Mouse (Mus musculus) brain, embryonic 14.5 days (tissue): Measurements from ENCODE around the gene Olfr287.

Source experiments
- CTCF ChIP-seq: fragments of 200-500 bp; IDR thresholded peaks from 2 replicates; pipeline ENCODE4 v1.5.1; 2012; ENCODE audit warnings: inconsistent platforms, mild to moderate bottlenecking, moderate library complexity, borderline replicate concordance; ENCODE audit not compliant: insufficient read depth, insufficient read length; ENCODE audit errors: extremely low read depth
- POLR2A ChIP-seq: fragments of 200-500 bp; IDR thresholded peaks from 2 replicates; pipeline ENCODE4 v1.6.1; 2012; ENCODE audit warnings: mild to moderate bottlenecking, inconsistent platforms, borderline replicate concordance; ENCODE audit not compliant: poor library complexity, insufficient read depth, insufficient read length, severe bottlenecking; ENCODE audit errors: extremely low read depth

DNA sequence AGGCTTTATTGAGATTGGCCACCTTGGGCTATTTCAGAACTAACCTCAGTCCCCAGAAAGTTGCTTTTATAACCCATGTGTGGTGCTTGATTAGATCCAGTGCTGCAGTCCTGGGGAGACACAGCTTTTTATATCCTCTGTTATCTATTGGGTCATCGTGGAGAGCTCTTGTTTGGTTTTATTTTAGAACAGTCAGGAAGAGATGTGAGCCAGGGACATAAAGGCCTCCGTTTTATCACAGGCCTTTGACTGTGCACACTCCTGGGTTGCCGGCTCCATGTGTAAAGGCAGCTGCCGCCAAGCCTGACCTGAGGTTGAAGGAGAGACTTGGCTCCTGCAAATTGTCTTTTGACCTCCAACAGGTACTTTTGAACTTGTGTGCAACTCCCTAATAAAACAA is 58.3 kb downstream of the Olfr287 start:
- TF ChIP-seq CTCF, result no peak
- no peak for TF ChIP-seq POLR2A
